Mouse (Mus musculus): Measurements from ENCODE around the gene Gm21244.
"Not testable (repeated sequence)": the region's sequence is repeated elsewhere in the genome, so short reads cannot be mapped to it uniquely, and the experiment has no call there.

Gene Gm21244

DNA sequence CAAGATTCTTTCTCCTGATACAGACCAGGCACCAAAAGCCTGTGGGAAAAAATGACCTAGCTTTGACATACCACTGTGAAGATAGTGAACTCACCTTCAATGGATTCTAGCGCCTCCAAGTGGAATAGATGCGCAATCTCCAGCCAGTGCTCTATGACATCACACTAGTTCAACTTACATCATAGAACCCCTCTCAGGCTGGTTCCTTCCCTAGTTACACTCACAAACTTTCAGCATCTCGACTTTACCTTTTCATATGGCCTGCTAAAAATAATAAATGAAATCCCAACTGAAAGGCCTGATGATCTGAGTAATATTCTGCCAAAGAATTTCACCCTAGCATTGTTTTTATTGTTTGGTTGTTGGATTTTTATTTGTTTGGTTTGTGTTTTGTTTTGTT, at the start of gene Gm21244:
Gene Gm21244 (minus strand): TSS at position 101 of the 400 bp plus-strand sequence.
- not testable (repeated sequence) for DNase-seq (ENCODE audit: low spot score)

All from testis, postnatal 10 days (tissue).